Mouse (Mus musculus) midbrain, embryonic 10.5 days (tissue): ENCODE measurements around the gene Clip2. TPM values are rescaled to one million over a fixed set of nuclear protein-coding genes. Genes with fewer than 3 reads are reported as not detected.
A peak's percentile ranks its signal among the peaks of the same experiment; 100 is the strongest.

ENCODE experiments used
- DNase-seq: peaks from one replicate; pipeline ENCODE4 v3.0.0-alpha.2; 2017; ENCODE audit warnings: low spot score
- H3K27ac ChIP-seq: fragments of 300-500 bp; sonication (generic); replicated peaks from 2 replicates; pipeline ENCODE4 v1.5.1; 2016; ENCODE audit warnings: mild to moderate bottlenecking
- H3K27me3 ChIP-seq: fragments of 300-500 bp; sonication (generic); 2 replicates; pipeline ENCODE4 v1.6.1; 2016; ENCODE audit warnings: low read depth, mild to moderate bottlenecking; ENCODE audit not compliant: poor library complexity, severe bottlenecking
- H3K36me3 ChIP-seq: fragments of 300-500 bp; sonication (generic); 2 replicates; pipeline ENCODE4 v1.6.1; 2016; ENCODE audit warnings: mild to moderate bottlenecking, moderate library complexity
- H3K4me1 ChIP-seq: fragments of 300-500 bp; sonication (generic); 2 replicates; pipeline ENCODE4 v1.6.1; 2016
- H3K4me3 ChIP-seq: fragments of 300-500 bp; sonication (generic); 2 replicates; pipeline ENCODE4 v1.5.1; 2016; ENCODE audit warnings: mild to moderate bottlenecking, moderate library complexity
- H3K9me3 ChIP-seq: fragments of 300-500 bp; sonication (generic); replicated peaks from 2 replicates; pipeline ENCODE4 v1.6.1; 2016; ENCODE audit warnings: mild to moderate bottlenecking
- WGBS: fragments of 180-500 bp; shearing (Covaris S2); methylation state at CpG from one replicate; pipeline ENCODE4 v1.1.7; 2016; 5-methylcytosine and 5-hydroxymethylcytosine counted together
- polyA plus RNA-seq: library from polyadenylated mRNA; unstranded; fragments of >200 nt; fragmentation: Nextera tagmentation; extraction: Ambion mirVana; gene quantifications from 2 replicates; pipeline ENCODE4 v1.2.1, GENCODE M21; 2016

Gene Clip2
- polyA plus RNA-seq, 1 experiment from 2014 or later, result 4.6 TPM

DNA sequence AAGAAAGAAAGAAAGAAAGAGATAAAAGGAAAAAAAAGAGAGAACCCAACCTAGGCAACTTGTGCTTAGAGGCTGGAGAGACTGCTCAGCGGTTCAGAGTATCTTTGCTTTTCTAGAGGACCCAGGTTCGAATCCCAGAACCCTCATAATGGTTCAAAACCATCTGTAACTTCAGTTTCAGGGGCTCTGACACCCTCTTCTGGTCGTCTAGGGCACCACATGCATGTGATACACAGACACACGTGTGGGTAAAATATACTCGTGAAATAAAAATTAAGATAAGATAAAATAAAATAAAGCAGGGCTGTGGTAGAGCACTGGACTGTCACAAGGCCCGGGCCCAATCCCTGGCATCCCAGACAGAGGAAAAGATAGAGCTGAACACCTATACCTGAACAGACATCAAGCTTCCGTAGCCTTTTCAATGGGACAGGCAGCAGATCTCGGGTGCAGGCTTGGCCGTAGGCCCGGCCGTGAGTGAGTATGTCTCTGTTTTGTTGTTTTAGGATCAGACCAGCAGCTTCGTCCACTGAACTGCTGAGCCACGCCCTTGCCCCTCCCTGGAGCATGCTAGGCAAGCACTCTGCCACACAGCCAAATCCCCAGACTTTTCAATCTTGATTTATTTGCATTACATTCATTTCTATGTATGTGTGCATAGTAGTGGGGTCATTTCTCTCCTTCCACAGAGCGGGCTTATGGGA lies 24.4 kb upstream of the Clip2 start:
- H3K27ac ChIP-seq, result no peak overlapping the region
- peaks cover 11% of the 10 kb centered on the region for H3K4me1 ChIP-seq
- no peaks in the 10 kb centered on the region for H3K9me3 ChIP-seq
- WGBS, result 79% methylated on average over 14 of the region's 14 CpGs
- no peak overlapping the region for H3K4me3 ChIP-seq
- no peaks in the 10 kb centered on the region for H3K36me3 ChIP-seq
- DNase-seq, result no peak
- peaks cover 9% of the 10 kb centered on the region for H3K27me3 ChIP-seq

DNA sequence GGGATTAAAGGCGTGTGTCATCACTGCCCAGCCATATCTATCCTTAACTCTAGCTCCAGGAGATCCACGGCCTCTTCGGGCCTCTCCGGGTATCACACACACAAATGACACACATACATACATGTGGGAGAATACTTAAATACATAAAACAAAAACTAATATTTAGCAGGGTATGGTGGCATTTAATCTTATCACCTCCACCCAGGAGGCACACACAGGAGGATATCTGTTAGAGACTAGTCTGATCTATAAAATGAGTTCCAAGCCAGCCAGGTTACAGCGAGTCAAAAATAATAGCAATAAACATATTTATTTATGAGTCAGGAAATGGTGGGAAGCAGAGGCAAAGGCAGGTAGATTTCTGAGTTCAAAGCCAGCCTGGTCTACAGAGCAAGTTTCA lies 23.6 kb upstream of the Clip2 start:
- Histone ChIP-seq H3K36me3 (no peaks in the 10 kb centered on the region), H3K27me3 (peaks cover 9% of the 10 kb centered on the region), H3K4me3 (no peak overlapping the region), H3K4me1 (peaks cover 16% of the 10 kb centered on the region), H3K9me3 (0 out of 2 replicates have a peak, but pooled peaks cover 1% of the 10 kb centered on the region), H3K27ac (no peak overlapping the region)
- 94% methylated on average over 5 of the region's 5 CpGs for WGBS
- no peak for DNase-seq

DNA sequence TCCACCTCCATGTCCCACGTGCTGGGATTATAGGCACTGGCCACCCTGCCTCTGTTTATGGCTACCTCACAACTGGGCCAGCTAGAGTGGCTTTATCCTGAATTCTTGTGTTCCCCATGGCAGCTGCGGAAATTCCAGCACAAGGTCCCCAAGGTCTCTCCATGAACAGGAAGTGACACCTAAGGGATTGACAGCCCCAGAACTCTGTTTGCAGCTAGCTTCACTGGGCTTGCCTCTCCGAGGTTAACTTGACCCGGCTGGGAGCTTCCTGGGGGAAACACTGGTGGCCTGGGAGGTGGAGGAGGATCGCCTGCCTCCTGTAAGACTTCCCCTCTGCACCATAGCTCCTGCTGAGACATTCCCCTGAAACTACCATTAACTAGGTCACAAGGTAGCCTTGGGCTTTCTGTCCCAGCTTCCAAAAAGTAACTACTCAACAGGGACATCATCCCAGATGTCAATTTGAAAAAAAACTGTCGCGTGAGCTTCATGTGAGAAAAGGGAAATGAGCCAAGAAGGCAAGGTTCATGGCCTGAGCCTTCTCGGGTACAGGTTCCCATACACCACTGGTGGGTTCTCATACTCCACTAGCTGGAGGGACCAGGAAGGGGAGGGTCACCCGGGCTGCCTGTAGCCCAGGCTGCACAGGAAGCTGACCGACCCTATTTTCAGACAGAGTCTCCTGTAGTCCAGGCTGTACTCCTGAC lies 20.4 kb upstream of the Clip2 start:
- H3K4me3 ChIP-seq, result peak overlapping the region; percentile 57
- 0 out of 2 replicates have a peak, but pooled peaks cover 2% of the 10 kb centered on the region for H3K9me3 ChIP-seq
- WGBS, result 46% methylated on average over 10 of the region's 10 CpGs
- H3K4me1 ChIP-seq, result peaks cover 28% of the 10 kb centered on the region
- H3K36me3 ChIP-seq, result no peaks in the 10 kb centered on the region
- H3K27me3 ChIP-seq, result peaks cover 9% of the 10 kb centered on the region
- H3K27ac ChIP-seq, result peak overlapping the region; percentile 81
- no peak for DNase-seq

DNA sequence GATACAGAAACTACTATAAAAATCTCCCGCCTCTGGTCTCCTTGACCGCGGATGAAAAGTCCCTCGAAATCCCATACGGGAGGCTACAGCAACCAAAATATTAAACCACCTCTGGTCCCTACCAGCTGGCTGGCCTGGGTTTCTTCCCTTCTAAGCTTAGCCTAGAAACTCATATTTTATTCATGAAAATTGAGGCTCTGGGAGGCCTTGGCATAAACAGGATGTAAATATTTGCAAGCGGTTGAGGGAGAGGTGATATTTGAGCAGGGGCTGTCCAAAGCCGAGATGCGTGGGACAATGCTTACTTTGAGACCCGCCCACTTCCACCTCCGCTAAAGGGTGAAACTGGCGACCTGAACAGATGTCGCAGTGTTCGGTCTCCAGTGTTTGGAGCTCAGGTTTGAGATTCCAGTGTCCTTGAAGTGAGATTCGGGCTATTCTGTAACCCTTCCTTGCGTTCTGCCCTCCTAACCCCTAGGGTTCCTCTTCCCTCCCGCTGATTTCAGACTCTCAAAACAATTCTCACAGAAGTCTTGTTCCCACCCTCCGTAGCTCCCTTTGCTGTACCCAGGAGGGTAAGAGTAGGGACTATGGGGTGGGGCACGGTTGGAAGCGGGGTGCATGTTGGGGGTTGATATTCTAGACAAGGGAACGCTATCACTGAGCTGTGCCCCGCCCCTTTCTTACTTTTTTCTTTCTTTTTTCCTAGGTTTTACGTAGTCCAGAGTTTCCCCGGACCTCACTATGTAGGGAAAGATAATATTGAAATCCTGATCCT lies 19.7 kb upstream of the Clip2 start:
- H3K27me3 ChIP-seq, result peaks cover 9% of the 10 kb centered on the region
- peak overlapping the region; percentile 81 for H3K27ac ChIP-seq
- H3K9me3 ChIP-seq, result 0 out of 2 replicates have a peak, but pooled peaks cover 2% of the 10 kb centered on the region
- H3K4me3 ChIP-seq, result peak overlapping the region; percentile 57
- DNase-seq, result peak; percentile 67
- H3K4me1 ChIP-seq, result peaks cover 31% of the 10 kb centered on the region
- no peaks in the 10 kb centered on the region for H3K36me3 ChIP-seq
- 3% methylated on average over 23 of the region's 23 CpGs for WGBS

DNA sequence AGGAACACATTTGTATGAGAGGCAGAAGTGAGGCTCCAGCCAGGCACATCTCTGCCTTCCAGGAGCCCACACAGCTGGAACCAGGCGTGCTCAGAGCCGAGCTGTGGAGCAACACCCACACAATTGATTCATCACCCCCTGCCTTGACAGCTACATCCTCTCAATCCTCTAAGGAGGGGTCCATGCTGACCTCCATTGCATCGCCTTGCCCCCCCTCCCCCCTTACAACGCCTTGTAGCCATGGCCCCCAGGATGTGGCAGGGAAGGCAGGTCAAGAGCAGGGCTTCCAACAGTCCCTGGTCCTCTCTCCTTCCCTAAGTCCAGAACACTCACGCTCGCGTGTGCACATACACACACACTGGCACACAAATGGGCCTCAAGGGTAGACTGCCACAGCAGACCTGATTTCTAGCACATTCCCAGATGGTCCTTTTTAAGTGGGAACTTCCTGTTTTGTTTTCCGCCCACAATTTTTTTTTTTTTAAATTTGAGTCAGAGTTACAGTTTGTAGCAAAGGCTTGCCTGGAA lies 16.8 kb upstream of the Clip2 start:
- no peak for DNase-seq

DNA sequence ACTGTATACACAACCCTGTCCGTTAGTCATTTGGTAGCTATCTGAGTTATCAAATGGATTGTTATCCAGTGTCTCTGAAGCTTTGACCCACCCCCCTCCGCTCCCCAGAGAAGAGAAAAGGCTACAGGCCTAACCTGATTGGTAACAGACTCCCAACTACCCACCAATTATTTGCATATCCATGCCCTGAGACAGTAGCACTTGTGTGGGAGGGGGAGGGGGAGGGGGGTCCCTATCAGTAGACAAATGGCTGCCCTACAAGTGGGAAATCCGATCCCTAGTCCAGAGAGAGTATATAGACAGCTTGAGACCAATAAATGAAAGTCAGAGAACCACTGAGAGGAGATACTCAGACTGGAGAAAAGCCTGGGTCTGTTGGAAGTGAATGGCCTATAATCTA lies 15.8 kb upstream of the Clip2 start:
- 0 out of 2 replicates have a peak, but pooled peaks cover 2% of the 10 kb centered on the region for H3K9me3 ChIP-seq
- H3K36me3 ChIP-seq, result no peaks in the 10 kb centered on the region
- H3K27me3 ChIP-seq, result peaks cover 7% of the 10 kb centered on the region
- peaks cover 31% of the 10 kb centered on the region for H3K4me1 ChIP-seq
- no peak overlapping the region for H3K4me3 ChIP-seq
- WGBS, result 66% methylated on average over 3 of the region's 3 CpGs
- H3K27ac ChIP-seq, result no peak overlapping the region
- no peak for DNase-seq

More for the DNA sequence above, 16.8 kb upstream of the Clip2 start:
- H3K4me1 ChIP-seq, result peaks cover 31% of the 10 kb centered on the region
- no peaks in the 10 kb centered on the region for H3K36me3 ChIP-seq
- H3K27ac ChIP-seq, result peak overlapping the region; percentile 49; the same call in 1 of the 2 replicates
- 71% methylated on average over 8 of the region's 8 CpGs for WGBS
- H3K4me3 ChIP-seq, result no peak overlapping the region
- 0 out of 2 replicates have a peak, but pooled peaks cover 2% of the 10 kb centered on the region for H3K9me3 ChIP-seq
- peaks cover 9% of the 10 kb centered on the region for H3K27me3 ChIP-seq

DNA sequence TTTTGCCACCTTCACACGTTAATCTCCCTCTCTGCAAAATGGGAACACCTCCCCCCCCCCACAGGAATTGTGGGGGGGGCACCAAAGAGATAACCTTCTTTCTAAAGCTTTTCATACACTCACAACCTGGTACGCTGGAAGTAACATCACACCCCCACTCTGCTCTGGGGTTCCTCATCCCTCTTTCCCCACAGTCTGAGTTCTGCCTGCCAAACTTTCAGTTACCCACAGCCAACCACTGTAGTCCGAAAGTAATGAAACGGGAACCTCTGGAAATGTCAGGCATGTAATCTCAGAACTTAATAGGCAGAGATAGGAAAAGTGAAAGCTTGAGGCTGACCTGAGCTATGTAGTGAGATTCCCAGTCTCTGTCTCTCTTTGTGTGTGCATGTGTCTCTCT lies 15.2 kb upstream of the Clip2 start:
- Histone ChIP-seq H3K4me1 (peaks cover 28% of the 10 kb centered on the region), H3K27me3 (peaks cover under 1% of the 10 kb centered on the region), H3K9me3 (0 out of 2 replicates have a peak, but pooled peaks cover 2% of the 10 kb centered on the region), H3K36me3 (no peaks in the 10 kb centered on the region), H3K4me3 (no peak overlapping the region), H3K27ac (no peak overlapping the region)
- 93% methylated on average over 4 of the region's 4 CpGs for WGBS
- DNase-seq, result no peak

DNA sequence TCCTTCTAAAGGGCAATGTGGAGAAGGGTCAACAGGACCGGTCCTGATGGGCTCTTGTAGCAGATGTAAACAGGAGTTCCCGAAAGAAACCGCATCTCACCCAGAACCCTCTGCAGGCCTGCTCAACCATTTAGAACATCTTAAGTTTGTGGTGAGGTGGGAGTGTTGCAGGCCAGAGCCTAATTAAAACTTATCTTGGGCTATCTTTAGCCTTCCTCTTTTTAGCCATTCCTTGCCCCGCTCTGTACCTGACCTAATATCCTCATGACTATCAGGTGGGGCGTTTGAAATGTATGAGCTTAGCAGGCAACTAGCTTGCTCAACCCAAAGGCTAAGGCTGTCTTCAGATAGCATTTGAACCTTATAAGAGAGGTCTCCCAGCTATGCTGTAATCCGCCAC lies 13.5 kb upstream of the Clip2 start:
- DNase-seq, result no peak
- H3K27ac ChIP-seq, result no peak overlapping the region
- no peaks in the 10 kb centered on the region for H3K9me3 ChIP-seq
- no peaks in the 10 kb centered on the region for H3K36me3 ChIP-seq
- H3K4me3 ChIP-seq, result no peak overlapping the region
- 91% methylated on average over 6 of the region's 6 CpGs for WGBS
- no peaks in the 10 kb centered on the region for H3K27me3 ChIP-seq
- peaks cover 15% of the 10 kb centered on the region for H3K4me1 ChIP-seq

DNA sequence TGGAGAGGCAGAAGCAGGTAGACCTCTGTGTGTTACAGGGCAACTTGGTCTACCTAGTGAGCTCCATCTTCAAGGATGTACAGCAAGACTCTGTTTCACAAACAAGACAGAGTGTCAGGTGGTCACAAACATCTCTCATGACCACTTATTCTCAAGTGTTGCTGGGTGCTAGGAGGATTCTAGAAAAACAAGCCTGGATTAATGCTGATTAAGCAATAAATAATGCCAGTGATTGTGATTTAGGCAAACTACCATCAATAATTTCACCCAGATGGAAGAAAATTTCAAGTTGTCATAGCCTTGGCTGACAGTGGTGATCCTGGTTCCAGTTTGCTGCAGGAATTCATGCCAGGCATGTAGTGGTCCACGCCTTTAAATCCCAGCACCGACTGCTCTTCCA lies 12.0 kb upstream of the Clip2 start:
- Histone ChIP-seq H3K4me1 (peaks cover 15% of the 10 kb centered on the region), H3K4me3 (no peak overlapping the region), H3K27ac (no peak overlapping the region), H3K36me3 (no peaks in the 10 kb centered on the region), H3K27me3 (no peaks in the 10 kb centered on the region), H3K9me3 (no peaks in the 10 kb centered on the region)
- no peak for DNase-seq
- WGBS, result 96% methylated on average over 2 of the region's 2 CpGs

DNA sequence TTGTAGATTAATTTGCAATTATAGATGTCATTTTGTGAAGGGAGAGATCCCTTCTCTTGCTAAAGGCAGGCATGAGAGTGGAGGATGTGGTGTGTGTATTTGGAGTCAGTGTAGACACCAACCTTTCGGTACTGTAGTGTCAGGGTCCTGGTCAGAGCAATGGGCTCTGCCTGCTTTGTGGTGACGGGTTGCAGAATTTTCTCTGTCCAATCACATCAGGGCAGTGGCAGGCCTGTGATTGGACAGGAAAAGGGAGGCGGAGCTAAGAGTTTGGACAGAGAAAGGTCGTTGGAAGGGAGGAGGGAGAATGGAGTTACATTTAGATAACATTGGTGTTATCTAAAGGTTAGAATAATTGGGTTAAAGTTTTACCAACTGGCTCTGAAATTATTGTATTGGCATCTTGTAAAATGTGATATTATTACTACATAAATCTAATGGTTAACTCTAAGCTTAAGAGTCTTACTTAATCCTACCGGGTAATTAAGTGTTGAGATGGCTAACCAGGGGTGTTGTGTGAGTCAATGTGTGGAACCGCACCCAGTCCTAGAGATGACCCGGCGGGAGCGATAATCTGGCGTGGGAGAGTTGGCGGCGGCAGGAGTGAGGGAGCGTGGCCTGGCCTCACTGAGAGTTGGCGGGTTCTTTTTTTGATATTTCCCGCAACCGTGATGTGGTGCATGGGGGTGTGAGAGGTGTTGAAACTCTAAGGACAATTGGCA lies 8.4 kb upstream of the Clip2 start:
- no peaks in the 10 kb centered on the region for H3K9me3 ChIP-seq
- WGBS, result 80% methylated on average over 16 of the region's 16 CpGs
- no peak for DNase-seq
- H3K4me1 ChIP-seq, result peaks cover 7% of the 10 kb centered on the region
- H3K27ac ChIP-seq, result no peak overlapping the region
- no peaks in the 10 kb centered on the region for H3K27me3 ChIP-seq
- no peaks in the 10 kb centered on the region for H3K36me3 ChIP-seq
- H3K4me3 ChIP-seq, result no peak overlapping the region

DNA sequence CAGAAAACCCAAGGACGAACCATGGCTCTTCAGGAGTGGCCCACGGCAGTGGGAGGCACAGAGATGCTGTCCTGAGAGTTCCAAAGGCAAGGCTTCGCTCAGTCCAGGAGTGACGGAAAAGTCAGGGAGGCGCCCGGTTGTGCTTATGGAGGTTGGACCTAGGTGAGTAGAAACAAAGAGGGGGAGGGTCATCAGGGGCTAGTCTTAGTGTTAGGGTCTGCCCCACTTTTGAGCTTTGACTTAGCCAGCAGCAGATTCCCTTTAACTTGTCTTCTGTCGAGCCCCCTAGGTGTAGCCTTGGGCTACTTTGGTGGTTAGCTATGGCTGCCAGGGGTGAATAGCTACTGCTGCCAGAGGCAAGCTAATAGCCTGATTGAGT lies 7.8 kb upstream of the Clip2 start, which contains the start of gene Syna:
Gene Syna, minus strand, starts transcription at position 101 of the 379 bp plus-strand sequence.
- H3K4me3 ChIP-seq, result no peak within 1 kb of the TSS
- DNase-seq, result no peak
- 90% methylated on average over 7 of the region's 7 CpGs for WGBS
- H3K9me3 ChIP-seq, result no peaks in the 10 kb centered on the region
- no peaks in the 10 kb centered on the region for H3K27me3 ChIP-seq
- H3K27ac ChIP-seq, result no peak within 1 kb of the TSS
- no peaks in the 10 kb centered on the region for H3K36me3 ChIP-seq
- peaks cover 12% of the 10 kb centered on the region for H3K4me1 ChIP-seq
